9 mouse cellular contexts compared by ENCODE assay signal in the genomic region with DNA sequence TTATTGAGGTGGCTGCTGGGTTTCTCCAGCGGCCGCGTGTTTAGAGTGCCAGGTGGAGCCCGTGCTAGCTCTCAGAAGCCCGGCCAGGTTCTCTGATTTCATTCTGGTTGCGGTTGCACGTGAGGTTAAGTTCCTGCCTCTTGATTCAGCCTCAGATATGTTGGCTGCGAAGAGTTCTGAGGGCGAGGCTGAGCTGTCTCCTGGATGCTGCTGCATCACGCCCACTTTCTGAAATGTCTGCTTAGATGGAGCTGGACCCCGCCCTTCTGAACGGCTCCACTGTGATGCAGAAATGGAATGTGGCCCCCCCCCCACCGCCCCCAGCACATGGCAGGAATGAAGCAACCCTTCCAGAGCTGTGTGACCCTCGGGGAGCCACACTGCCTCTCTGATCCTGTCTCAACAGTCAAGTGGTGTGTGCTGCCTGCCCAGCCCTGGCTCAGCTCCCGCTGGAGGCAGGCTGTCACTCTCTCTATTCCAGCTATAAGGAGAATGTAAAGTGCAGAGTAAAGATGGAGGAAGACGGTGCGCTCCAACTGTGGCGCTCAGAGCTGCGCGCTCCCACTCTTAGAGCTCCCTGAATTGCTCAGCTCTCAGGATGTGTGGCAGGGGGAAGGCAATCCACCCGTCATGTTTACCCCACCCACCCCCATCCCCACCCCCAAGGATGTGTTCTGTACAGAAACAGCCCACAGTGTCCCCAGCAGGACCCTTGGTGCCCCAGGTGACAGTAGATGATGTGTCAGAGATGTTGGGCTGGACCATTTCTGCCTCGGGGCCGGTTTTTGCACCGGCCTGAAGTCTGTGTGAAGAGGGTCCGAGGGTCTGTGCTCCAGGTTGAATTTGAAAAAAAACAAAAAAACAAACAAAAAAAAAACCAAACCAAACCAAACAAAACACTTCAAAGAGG. TPM values are rescaled to one million over a fixed set of nuclear protein-coding genes. Genes with fewer than 3 reads are reported as not detected.
DNase-seq lines count a peak whose midpoint lies in the region; ATAC-seq and TF ChIP-seq lines count a peak whose summit lies in the region.
"Had no signal": no experiment of that assay in that cellular context is flagged by ENCODE, and none has a peak within 500 bp of the region (broad histone marks: within the 10 kb centered on the region; RNA-seq: fewer than 3 reads in every experiment).

No protein-coding gene starts in this region.

- peaks cover 27% of the 10 kb centered on the region for H3K4me1 ChIP-seq in heart, embryonic 13.5 days
- H3K4me1 ChIP-seq in stomach, embryonic 15.5 days: peaks cover 10% of the 10 kb centered on the region
- no peaks in the 10 kb centered on the region for H3K4me1 ChIP-seq in stomach, postnatal 0 days (replicated peaks; ENCODE audit: control insufficient read depth, insufficient read depth)
- H3K4me1 ChIP-seq in hindbrain, embryonic 13.5 days (replicated peaks): peaks cover 23% of the 10 kb centered on the region

- H3K27ac ChIP-seq in heart, embryonic 13.5 days (replicated peaks): peak overlapping the region; percentile 59
- no peak overlapping the region for H3K27ac ChIP-seq in stomach, embryonic 15.5 days
- no peak overlapping the region; the same call in 1 of the 2 replicates for H3K27ac ChIP-seq in stomach, postnatal 0 days (replicated peaks)
- peak overlapping the region; percentile 41 for H3K27ac ChIP-seq in hindbrain, embryonic 13.5 days
- H3K27ac ChIP-seq: liver, embryonic 13.5 days had no signal

- peak overlapping the region; percentile 61 for H3K4me2 ChIP-seq in heart, embryonic 13.5 days
- H3K4me2 ChIP-seq in stomach, embryonic 15.5 days: 0 out of 2 replicates have a peak overlapping the region, but pooled peaks have one; percentile 9
- H3K4me2 ChIP-seq in stomach, postnatal 0 days (replicated peaks; ENCODE audit: low read depth): no peak overlapping the region; the same call in 1 of the 2 replicates
- peak overlapping the region; percentile 25 for H3K4me2 ChIP-seq in hindbrain, embryonic 13.5 days
- H3K4me2 ChIP-seq: liver, embryonic 13.5 days had no signal

- peak overlapping the region; percentile 64 for H3K9ac ChIP-seq in heart, embryonic 13.5 days
- no peak overlapping the region for H3K9ac ChIP-seq in stomach, embryonic 15.5 days
- no peak overlapping the region for H3K9ac ChIP-seq in stomach, postnatal 0 days (ENCODE audit: low read length)
- no peak overlapping the region; the same call in 1 of the 2 replicates for H3K9ac ChIP-seq in hindbrain, embryonic 13.5 days
- H3K9ac ChIP-seq: liver, embryonic 13.5 days had no signal

- H3K27me3 ChIP-seq in heart, embryonic 13.5 days (replicated peaks): peaks cover 6% of the 10 kb centered on the region; the same call in 1 of the 2 replicates
- no peaks in the 10 kb centered on the region for H3K27me3 ChIP-seq in stomach, embryonic 15.5 days (replicated peaks)
- H3K27me3 ChIP-seq in stomach, postnatal 0 days (ENCODE audit: control insufficient read depth, insufficient read depth, low read length): no peaks in the 10 kb centered on the region
- no peaks in the 10 kb centered on the region for H3K27me3 ChIP-seq in hindbrain, embryonic 13.5 days

- peaks cover 5% of the 10 kb centered on the region; the same call in 1 of the 2 replicates for H3K36me3 ChIP-seq in heart, embryonic 13.5 days
- no peaks in the 10 kb centered on the region for H3K36me3 ChIP-seq in stomach, embryonic 15.5 days
- H3K36me3 ChIP-seq in stomach, postnatal 0 days (ENCODE audit: control insufficient read depth, insufficient read depth, low read length): no peaks in the 10 kb centered on the region
- H3K36me3 ChIP-seq in hindbrain, embryonic 13.5 days: no peaks in the 10 kb centered on the region
- H3K36me3 ChIP-seq: liver, embryonic 13.5 days had no signal

- ATAC-seq in heart, embryonic 13.5 days (ENCODE audit: extremely low read depth, insufficient number of reproducible peaks, low FRiP score, low TSS enrichment): no peak
- ATAC-seq in stomach, embryonic 15.5 days (ENCODE audit: insufficient read depth, low FRiP score, low read depth): peak; percentile 28; the same call in 1 of the 2 replicates
- ATAC-seq in stomach, postnatal 0 days (ENCODE audit: low FRiP score, low TSS enrichment): no peak; the same call in 1 of the 2 replicates
- ATAC-seq in hindbrain, embryonic 13.5 days (ENCODE audit: low FRiP score): no peak

- TF ChIP-seq CTCF in stomach, postnatal 0 days (IDR thresholded peaks at IDR 0.05; ENCODE audit: low read depth): no peak

- TF ChIP-seq EP300 in stomach, postnatal 0 days (optimal IDR thresholded peaks at IDR 0.05): no peak

- peak overlapping the region; percentile 21 for H3K4me3 ChIP-seq in heart, embryonic 13.5 days
- H3K4me3 ChIP-seq in stomach, embryonic 15.5 days (replicated peaks): no peak overlapping the region
- H3K4me3 ChIP-seq in stomach, postnatal 0 days (ENCODE audit: low read depth, low read length): no peak overlapping the region
- no peak overlapping the region for H3K4me3 ChIP-seq in hindbrain, embryonic 13.5 days
- H3K4me3 ChIP-seq: liver, embryonic 13.5 days had no signal

- H3K9me3 ChIP-seq in heart, embryonic 13.5 days: peaks cover 12% of the 10 kb centered on the region
- no peaks in the 10 kb centered on the region for H3K9me3 ChIP-seq in stomach, embryonic 15.5 days
- no peaks in the 10 kb centered on the region for H3K9me3 ChIP-seq in stomach, postnatal 0 days (ENCODE audit: control insufficient read depth, low read length)
- no peaks in the 10 kb centered on the region for H3K9me3 ChIP-seq in hindbrain, embryonic 13.5 days
- H3K9me3 ChIP-seq: liver, embryonic 13.5 days had no signal

- DNase-seq in heart, adult 9 months (ENCODE audit: low spot score in 2 of 2): no peak
- DNase-seq in stomach, postnatal 0 days (ENCODE audit: low spot score): no peak
- DNase-seq in thymus, adult 18-20 months: peak; percentile 65 to 78
- DNase-seq in adrenal gland, postnatal 14 days: no peak
- no peak for DNase-seq in testis, postnatal 14 days (ENCODE audit: low spot score)
- DNase-seq: liver, embryonic 13.5 days had no signal

- 34% methylated on average over 25 of the region's 25 CpGs for WGBS in heart, embryonic 13.5 days
- 36% methylated on average over 25 of the region's 25 CpGs for WGBS in stomach, embryonic 15.5 days
- 39% methylated on average over 25 of the region's 25 CpGs for WGBS in stomach, postnatal 0 days
- WGBS in hindbrain, embryonic 13.5 days: 42% methylated on average over 25 of the region's 25 CpGs

RNA-seq across cellular contexts. Expression of a gene that starts 9.6 kb away (rescaled TPM):
- 17.8 and 20.3 TPM in 2 replicates for polyA plus RNA-seq in heart, embryonic 13.5 days (2015; fragmentation: Nextera tagmentation; extraction: Ambion mirVana)
- polyA plus RNA-seq in stomach, embryonic 15.5 days (2015; fragmentation: Nextera tagmentation; extraction: Ambion mirVana): 16.0 and 17.7 TPM in 2 replicates
- 112 and 116 TPM in 2 replicates for polyA plus RNA-seq in stomach, postnatal 0 days (2015; fragmentation: Nextera tagmentation; extraction: Ambion mirVana)
- polyA plus RNA-seq in hindbrain, embryonic 13.5 days (2015; fragmentation: Nextera tagmentation; extraction: Ambion mirVana): 1.6 and 2.0 TPM in 2 replicates
- total RNA-seq in adrenal gland, postnatal 14 days (2021): 78.8 and 80.8 TPM in 2 replicates

Comparison
In these comparisons a context has a peak if more than half of its experiments do, and no peak if none do; other contexts are left out.
1. H3K27ac ChIP-seq: peak in heart, embryonic 13.5 days (single experiment) and hindbrain, embryonic 13.5 days (single experiment); none in stomach, embryonic 15.5 days (single experiment) and stomach, postnatal 0 days (single experiment).
2. DNase-seq: peak in thymus, adult 18-20 months (2 of 2); none in heart, adult 9 months (0 of 2), stomach, postnatal 0 days (single experiment), adrenal gland, postnatal 14 days (single experiment) and testis, postnatal 14 days (single experiment).